Mouse (Mus musculus) adrenal gland, adult 8-10 months (tissue): ENCODE measurements around the gene Sin3a. TPM values are rescaled to one million over a fixed set of nuclear protein-coding genes. Genes with fewer than 3 reads are reported as not detected.

Source experiments
- DNase-seq: peaks from one replicate; pipeline ENCODE4 v3.0.0; 2022
- total RNA-seq, 4 experiments: library from RNA; stranded (reverse); gene quantifications; 2 replicates each; pipeline ENCODE4 v1.2.4; 2022

The Sin3a gene
- total RNA-seq, 4 experiments from 2014 or later = 43.5 to 69.7 (median 66.9) TPM

DNA sequence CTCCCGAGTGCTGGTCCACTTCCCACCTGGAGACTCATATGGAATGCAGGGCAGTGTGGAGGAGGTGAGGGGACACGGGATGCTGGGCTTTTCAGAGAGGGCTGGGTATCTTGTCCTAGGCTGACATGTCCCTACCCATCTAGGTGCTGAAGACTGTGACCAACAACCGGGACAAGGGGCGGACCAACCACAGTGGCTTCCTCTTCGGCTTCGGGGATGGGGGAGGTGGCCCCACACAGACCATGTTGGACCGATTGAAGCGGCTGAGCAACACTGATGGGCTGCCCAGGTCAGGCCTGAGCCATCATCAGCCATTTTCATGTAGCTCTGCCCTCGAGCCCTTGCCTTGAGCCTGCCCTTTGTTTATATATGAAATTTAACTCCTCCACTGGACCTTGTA lies 65.9 kb downstream of the Sin3a start:
- no peak for DNase-seq

DNA sequence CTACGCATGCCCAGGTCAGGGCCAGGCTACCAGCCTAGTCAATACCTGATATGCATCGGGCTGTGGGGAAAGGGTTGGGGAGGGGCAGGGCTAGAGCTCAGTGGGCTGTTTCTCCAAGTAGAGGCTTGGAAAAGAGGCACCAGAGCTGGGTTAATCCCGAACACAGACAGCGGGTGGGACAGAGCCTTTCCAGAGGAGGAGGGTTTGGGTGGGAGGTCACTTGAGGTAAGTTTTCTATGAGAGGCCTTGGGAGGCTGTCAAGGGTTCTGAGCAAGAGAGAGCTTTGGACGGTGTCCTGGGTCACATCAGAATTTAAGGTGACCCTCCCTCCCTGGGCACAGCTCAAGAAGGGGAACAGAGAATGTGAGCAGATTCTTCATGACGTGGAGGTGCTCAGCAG lies 66.7 kb downstream of the Sin3a start:
- DNase-seq = no peak

DNA sequence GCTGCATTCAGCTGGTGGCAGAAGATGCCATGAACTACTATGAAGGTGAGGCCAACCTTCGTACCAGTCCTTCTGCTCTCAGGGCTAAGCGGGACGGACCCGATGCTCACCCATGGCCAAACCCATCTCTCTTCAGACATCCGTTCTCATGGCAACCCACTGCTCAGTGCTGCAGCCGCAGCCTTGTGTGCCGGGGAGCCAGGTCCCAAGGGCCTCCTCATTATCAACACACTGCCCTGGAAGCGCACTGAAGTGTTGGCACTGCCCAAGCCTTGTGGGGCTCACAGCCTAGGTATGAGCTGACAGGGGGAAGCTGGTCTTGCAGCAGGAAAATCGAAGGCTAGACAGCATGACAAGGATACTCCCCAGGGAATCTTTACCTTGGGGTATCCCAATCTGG lies 67.3 kb downstream of the Sin3a start:
- DNase-seq = no peak

DNA sequence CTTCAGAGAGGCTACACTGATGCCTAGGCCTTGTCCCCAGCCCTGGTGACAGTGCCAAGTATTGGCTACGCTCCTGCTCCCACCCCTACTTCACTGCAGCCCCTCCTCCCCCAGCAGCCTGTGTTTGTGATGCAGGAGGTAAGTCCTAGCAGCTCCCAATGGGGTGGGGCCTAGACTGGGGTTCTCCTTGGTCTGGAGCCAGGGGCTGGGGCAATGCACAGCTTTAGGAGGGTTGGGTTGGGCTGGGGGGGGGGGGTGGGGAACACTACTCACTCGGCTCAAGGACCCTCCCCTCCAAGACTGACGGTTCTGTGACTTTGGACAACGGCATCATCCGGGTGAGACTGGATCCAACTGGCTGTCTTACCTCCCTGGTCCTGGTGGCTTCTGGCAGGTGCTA lies 67.7 kb downstream of the Sin3a start:
- DNase-seq = no peak

DNA sequence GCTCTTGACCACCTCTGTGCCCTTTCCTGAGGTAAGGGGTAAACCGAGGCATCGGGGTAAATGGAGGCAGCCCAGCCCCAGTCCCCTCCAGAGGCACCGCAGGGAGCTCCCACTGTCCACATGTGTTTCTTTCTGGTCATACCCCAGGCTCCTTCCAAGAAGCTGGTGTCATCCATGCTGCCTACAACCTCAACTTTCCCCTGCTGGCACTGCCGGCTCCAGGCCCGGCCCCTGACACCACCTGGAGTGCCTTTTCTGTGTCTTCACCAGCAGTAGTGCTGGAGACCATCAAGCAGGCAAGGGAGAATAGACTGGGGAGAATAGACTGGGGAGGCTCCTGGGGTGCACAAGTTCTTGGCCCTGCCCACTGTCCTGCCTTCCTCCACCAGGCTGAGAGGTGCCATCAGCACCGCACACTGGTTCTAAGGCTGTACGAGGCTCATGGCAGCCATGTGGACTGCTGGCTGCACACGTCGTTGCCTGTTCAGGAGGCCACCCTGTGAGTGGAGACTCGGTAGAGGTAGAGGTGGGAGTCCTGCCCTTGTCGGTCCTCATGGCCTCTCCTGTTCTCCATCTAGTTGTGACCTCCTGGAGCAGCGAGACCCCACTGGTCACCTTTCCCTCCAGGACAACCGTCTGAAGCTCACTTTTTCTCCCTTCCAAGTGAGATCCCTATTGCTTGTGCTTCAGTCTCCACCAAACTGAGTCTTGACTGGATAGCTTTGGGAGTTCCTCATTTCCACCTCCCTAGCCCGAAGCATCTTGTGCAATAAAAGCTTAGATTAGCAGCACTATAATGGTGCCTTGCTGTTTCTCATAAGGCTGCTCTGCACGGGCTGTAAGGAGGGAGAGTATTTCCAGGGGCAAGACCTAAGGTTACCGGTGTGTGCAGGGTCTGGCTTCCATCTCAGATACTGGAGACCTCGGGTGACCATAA lies 69.8 kb downstream of the Sin3a start:
- DNase-seq = no peak

DNA sequence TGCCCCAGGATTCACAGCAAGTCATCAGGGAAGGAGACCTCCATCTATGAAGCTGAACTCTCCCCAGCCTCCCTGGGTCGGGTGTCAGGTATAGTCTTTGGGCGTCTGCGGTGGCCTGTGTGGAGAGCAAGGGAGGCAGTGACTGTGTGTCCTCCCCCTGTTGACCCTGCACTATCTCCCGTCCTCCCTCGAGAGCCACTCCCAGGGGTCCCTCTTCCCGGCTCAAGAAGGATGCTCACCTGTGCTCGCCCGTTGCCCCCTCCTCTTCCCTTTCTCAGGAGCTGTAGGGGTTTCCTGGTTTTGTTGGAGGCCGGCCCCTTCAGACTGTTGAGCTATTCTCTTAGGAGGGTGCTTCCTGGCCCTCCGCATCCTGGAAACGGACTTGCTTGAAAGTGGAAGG lies 71.4 kb downstream of the Sin3a start:
- no peak for DNase-seq

DNA sequence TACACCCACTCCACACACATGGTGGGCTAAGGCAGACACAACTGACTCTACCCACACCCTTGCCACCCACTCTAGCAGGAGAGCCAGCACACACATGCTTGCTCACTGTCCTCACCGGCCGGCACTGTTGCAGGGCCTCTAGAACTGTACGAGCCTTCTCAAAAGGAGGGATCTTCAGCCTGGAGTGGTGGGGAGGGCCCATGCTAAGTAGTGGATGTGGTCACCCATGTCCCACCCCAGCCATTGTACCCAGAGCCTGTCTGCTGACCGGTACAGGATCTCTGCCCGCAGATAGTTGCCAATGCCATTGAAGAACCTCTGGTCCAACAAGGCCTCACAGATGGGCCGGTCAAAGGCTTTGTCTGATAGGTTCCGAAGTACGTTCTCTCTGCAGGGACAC lies 73.0 kb downstream of the Sin3a start:
- no peak for DNase-seq

DNA sequence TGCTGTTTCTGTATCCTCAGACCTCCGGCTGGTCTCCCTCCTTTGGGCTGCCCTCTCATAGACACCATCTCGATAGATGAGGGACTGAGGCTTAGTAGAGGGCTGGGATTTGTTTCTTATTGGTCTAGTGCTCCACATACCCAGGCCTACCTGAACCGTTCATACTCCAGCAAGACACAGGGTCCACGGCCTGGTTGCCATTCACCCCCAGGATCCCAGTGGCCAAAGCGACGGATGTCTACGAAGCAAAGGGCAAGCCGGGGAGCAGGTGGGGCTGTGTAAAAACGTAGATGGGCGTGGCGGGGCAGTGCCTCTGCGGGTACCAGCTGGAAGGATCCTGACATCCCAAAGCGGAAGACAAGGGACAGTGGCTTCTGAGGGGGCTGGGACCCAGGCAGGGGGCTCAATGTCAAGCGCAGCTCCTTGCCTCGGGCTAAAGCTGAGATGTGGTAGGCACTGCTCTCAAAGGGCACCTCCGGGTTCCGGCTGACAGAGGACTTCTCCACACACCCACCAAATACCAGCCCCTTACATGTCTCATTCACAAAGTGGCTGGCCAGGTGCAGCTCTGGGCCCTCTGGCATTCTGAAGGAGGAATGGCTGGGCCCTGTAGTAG lies 74.7 kb downstream of the Sin3a start:
- DNase-seq = no peak

DNA sequence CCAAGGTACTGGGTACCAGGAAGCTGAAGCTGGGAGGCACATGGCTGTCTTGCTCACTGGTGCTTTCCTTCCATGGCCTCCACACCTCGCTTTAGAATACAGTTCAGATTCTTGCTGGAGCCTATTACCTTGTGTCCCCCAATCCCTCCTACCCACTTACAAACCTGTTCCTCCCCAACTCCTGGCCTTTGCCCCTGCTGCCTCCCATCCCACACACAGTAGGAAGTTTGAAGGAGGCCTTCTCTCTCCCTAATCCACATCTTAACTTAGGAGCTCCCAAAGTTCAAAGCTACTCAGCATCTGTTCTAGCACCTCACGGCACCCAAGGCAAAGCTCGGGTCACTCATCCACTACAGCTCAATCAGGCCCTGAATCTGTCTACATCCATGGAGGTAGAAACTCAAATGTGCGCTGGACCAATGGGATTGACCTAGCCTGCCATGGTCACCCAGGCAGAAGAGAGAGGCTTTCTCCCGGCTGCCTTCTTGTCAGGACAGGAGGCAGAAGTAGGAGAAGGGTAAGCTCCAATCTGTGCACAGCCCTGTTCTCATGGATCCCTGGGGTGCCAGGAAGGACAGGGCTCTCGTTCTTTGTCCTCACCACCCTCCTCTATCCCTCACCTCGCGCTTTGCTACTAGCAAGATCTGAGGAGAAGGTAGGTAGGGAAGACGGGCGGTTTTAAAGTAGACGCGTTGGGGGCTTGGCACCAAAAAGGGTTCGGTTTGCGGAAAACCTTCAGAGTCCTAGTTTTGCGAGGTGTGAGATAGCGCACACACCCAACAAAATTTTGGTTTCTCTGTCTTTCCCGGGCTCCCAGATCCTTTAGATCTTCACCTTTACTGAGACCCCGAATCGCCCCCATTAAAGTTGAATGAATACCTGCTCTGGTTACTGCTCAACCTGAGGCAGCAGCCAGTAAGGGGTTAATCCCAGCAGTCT lies 75.6 kb downstream of the Sin3a start:
- DNase-seq = no peak

DNA sequence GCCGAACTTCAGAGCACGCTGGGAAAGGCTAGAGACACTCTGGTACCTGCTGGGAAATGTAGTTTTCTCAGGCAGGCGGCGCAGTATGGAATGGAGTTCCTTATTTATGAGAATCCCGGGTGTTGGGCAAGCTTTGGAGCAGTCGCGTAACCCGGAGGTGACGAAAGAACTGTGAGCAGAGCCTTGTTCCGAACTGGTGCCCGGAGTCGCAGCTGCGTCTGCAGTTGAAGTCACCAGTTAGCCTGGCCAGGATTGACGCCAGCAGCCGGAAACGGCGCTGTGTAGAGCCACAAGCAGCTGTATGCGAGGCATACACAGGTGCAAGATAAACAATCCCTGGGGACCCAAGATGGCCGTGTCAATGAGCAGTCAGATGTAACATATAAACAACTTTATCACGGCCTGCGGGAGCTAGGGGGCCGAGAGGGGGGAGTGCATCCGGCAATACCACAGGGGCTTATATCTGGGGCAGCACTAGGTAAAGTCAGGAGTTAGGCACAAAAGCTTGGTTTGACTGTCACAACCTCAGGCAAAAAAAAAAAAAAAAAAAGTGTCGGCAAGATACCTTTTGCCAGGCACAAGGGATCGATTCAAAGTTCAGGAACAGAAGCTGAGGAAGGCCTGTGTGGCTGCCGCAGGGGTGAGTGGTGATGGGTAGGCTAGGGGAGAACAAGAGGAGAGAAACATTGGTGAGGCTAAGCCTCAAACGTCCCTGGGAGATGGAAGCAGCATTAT lies 76.5 kb downstream of the Sin3a start, which contains the start of gene Neil1:
Neil1 (minus strand) TSS at position 162 of the 735 bp plus-strand sequence.
- DNase-seq = peak; percentile 91

DNA sequence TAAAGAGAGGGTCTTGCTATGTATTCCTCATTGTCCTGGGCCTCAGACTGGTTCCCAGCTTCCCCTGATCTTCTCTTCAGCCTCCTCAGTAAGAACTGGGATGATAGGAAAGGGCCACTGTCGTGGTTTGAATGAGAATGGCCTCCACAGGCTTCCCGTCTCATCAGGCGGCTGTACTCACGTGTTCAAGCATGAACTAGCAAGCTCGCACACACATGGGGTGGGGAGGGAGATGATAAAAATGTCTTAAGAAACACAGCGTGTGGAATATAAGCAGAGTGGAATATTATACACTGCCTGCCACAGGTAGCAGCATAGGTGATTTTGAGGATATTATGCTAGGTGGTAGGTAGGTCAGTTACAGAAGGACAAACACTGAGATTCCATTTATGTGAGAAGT lies 77.2 kb downstream of the Sin3a start:
- no peak for DNase-seq

DNA sequence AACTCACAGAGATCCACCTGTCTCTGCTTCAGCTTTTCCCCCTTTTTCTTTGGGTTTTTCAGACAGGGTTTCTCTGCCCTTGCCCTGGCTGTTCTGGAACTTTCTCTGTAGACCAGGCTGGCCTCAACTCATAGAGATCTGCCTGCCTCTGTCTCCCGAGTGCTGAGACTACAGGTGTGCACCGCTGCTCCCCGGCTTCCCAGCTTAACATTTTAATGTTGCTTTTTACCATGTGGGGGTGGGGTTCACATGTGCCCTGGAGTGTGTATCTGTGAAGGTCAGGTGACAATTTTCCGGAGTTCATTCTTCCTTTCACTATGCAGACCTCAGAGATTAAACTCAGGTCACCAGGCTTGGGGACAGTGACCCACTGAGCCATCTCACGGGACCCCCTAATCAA lies 78.4 kb downstream of the Sin3a start:
- DNase-seq = no peak

DNA sequence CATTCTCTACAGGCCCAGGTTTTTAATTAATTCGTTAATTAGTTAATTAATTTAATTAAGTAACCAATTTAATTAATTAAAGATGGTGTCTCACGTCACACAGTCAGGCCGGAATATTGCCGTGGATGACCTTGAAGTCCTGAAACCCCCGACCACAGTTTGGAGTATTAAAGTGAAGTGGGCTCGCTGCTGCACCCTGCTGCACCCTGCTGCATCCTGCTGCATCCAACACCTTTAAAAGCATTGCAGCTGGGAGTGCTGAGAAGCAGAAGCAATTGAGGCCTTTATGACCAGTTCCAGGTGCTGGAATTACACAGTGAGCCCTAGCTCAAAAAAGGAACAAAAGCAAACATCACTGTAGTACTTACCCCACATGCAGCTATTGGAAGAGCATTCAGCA lies 80.5 kb downstream of the Sin3a start:
- DNase-seq = no peak

DNA sequence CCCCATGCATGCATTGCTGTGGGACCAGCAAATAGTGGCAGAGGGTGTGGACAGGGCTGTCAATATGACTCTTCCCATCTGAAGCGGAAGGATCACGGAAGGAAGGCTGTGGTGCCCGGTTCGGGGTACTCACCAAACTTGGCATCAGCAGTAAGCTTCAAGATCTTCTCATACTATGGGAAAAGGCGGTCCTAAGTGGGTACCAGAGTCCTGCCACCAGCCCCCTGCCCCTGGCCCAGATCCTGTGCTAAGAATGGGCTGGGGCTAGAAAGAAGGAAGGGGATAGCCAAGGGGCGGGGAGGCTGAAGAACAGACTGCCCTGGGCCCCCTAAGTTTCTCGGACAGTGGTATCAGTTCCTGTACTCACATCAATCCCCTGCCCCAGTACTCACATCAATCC lies 84.5 kb downstream of the Sin3a start:
- DNase-seq = no peak

DNA sequence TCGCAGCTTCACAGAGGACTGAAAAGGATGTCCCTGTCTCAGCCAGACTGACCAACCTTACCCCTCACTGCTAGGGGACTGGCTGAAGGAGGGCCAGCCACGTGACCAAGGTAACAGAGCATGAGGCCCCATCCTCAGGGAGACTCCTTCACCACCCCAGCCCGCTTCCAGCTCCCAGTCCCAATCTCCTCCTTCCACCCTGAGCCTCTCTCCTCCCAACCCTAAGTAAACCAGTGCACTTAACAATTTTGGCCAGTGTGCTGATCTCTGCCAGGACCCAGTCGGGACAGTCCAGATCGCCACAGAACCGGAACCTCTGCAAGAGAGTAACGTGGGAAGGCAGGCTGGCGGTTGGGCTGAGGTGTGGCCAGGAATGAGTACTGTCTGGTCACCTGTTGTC lies 85.0 kb downstream of the Sin3a start:
- DNase-seq = no peak

DNA sequence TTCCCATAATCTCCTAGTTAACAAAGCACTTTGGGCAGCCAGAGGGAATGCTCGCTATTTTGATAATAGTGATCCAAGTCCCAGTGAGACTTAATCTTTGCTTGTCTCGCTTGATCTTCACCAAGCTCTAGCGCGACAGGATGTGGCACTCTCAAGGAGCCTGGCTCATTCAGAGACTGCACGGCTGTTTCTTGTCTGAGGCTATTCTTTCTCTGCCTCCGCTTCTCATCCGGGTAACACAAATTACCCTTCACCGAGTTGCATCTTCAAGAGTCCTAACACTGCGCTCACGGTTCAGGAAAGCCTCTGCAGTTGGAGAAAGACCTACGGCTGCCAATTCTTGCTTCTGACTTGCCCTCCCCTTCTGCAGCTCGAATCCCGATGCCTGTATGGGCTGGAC lies 85.7 kb downstream of the Sin3a start:
- no peak for DNase-seq

DNA sequence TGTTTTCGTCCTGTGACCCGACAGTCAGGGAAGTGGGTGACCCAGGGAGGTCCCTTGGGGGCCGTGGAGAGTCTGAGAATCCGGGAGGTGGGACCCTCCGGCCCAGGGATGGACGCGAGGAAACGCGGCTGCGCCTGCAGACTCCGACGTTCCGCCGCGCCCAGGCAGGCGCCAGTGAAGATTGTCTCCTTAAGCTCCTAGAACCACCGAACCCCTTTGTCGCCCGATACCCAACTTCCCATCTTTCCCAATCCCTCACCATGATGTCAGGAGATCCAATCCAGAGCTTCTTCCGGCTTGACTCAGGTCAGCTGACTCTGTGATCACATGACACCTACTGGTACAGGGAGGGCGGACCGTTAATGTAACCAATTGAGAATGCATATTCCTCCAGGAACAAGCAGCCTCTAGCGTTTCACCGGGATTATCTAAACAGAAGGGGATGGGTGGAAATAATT lies 86.2 kb downstream of the Sin3a start, which contains the start of gene Commd4:
Commd4 (minus strand) TSS at position 319 of the 458 bp plus-strand sequence.
- DNase-seq = peak; percentile 92

DNA sequence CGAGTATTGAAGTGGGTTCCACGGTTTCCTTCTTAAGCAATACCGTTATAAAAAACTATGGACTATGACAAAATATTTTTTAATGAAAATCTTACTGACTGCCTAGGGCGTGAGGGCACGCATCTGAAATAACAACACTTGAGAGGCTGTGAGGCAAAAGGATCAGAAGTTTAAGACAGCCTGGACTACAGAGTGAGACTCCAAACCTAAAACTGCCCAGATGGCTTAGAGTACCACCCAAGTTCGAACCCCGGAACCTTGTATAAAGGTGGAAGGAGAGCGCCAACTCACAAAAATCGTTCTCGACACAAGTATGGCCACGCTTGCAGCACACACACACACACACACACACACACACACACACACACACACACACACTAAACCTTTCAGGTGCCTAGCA lies 86.7 kb downstream of the Sin3a start:
- DNase-seq = no peak

DNA sequence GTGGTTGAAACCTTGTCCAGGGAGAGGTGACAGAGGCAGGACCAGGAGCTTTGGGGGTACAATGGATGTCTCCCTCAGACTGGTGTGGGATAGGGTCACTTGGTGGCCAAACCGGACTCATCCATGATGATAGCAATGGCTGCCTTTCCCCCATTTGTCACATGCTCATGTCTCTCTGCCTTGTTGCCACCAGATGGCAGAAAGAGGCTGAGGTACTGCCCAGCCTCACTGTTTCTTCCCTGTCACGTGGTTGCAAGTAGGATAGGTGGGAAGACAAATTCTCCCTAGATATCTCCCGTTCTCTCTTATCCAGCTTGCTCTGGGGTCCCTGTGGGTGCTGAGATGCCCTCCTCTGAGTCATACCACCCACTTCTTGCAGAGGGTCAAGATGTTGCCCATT lies 90.7 kb downstream of the Sin3a start:
- DNase-seq = no peak

DNA sequence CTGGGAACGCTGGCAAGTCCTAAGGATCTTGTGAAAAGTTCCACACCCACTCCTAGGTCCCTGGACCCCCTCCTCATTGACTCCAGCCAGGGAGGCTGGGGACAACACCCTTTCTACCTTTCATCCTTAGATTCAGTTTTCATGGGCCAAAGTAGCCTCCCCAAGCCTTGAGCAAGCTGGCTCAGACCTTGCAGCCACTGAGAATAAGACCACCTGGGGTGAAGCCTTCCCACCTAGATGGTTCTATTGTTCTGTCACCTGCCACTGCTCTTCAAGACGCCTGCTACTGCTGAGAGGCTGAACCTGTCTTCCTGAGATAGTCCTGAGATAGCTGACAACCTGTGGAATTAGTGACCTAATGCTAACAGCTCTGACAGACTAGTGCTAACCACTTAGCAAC lies 91.3 kb downstream of the Sin3a start:
- DNase-seq = no peak

DNA sequence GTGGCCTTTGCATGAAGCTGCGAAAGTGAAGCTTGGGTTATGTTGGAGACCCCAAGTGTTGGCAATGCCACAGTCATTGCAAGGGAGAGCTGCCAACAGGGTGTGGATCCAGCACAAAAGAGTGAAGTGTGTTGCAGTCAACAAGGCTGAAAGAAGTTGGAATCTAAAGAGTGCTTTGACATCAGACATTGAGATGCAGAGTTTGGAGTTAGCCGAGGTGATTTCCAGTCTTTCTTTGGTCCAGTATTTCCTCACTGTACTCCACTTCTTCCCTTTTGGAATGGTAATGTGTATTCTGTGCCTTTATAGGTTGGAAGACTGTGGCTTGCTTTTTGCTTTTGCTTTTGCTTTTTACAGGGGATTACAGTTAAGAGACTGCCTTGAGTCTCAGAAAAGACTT lies 94.3 kb downstream of the Sin3a start:
- no peak for DNase-seq

DNA sequence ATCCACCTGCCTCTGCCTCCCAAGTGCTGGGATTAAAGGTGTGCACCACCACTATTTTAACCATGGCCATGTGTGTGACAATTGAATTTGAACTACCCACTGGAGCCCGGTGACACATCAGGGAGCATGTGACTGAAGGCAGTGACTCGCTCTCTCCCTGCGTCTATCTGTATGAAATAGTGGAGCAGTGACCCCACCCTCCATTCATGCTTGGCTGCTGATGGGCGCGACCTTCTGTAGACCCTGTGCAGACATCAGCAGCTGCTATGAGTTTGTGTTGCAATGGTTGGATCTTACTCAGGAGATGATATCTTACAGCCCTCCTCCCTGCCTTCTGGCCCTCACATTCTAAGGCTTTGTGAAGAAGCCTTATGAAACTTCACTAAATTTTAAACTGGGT lies 96.6 kb downstream of the Sin3a start:
- no peak for DNase-seq
